Mouse (Mus musculus) heart, postnatal 10 days (tissue): Measurements from ENCODE around the gene Stim1. TPM values are rescaled to one million over a fixed set of nuclear protein-coding genes. Genes with fewer than 3 reads are reported as not detected.

Source experiments
- DNase-seq, 2 experiments: peaks; one replicate each; pipeline ENCODE4 v3.0.0; 2021
- intact Hi-C: fragments of 180-260 bp; cut with DNase I; formaldehyde crosslinking; loops from one replicate; pipeline ENCODE4 v1.15.1; 2025
- total RNA-seq, 2 experiments: library from RNA; stranded (reverse); gene quantifications; 2 replicates each; pipeline ENCODE4 v1.2.3; 2021

Stim1 gene
- total RNA-seq = 10 to 100 TPM; 23.4 to 30.7 TPM

- intact Hi-C loops = loop anchor here (1.0 kb wide), 2 partner anchors 71 to 150 kb away; no protein-coding TSS in a partner anchor
- DNase-seq = peak in 1 of 2 experiments; percentile 67
Measured at GRCm38 (mm10) chr7:102267601-102268394, at the start of gene Stim1. TSS of gene Stim1 (plus strand) at chr7:102267806.

- intact Hi-C loops = loop anchor here (2.0 kb wide), 1 partner anchor 29 kb away; no protein-coding TSS in a partner anchor
- no peak for DNase-seq
Measured at GRCm38 (mm10) chr7:102221899-102222298, 45.7 kb upstream of the Stim1 start.

- DNase-seq = peak; percentile 52 to 62
- intact Hi-C loops = loop anchor here (2.0 kb wide), 1 partner anchor 30 kb away; no protein-coding TSS in a partner anchor
Measured at GRCm38 (mm10) chr7:102222336-102222735, 45.3 kb upstream of the Stim1 start.

DNA sequence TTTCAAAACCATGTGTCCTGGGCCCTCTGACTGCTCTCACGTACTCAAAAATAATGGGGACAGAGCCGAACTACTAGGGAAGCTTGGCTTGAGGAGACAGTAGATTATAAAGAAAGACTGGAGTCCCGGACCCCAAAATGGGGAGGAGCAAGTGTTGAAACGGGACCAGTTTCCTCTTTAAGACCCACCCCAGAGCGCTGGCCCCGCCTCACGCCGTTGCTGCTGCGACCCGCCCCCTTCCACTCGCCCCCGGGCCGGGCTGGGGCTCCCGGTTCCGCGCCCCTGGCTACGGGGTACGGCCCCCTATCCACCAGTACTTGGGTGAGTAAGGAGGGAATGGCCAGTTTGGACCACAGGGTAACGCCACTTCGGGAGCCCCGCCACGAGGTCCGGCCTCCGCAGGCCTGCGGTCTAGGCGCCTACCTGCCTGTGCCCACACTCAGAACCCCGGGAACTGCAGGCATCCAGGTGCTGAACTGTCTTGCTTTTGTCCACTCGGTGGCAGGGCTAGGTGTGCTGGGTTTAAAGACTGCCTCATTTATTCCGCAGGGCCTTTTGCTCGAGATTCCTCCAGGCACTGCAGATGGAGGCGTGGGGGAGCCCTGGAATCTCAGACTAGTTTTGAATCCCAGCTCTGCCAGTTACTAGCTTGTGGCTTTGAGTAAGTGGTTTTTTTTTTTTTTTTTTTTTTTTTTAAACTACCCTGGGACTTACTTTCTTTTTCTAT lies 44.6 kb upstream of the Stim1 start:
- intact Hi-C loops = loop anchor here (2.0 kb wide), 1 partner anchor 30 kb away; no protein-coding TSS in a partner anchor
- peak; percentile 74 to 77 for DNase-seq

GRCm38 (mm10) chr7:102223883-102224738 lies 43.5 kb upstream of the Stim1 start:
- DNase-seq = peak; percentile 27 to 41
- intact Hi-C loops = loop anchor here (2.0 kb wide), 1 partner anchor 31 kb away; no protein-coding TSS in a partner anchor

DNA sequence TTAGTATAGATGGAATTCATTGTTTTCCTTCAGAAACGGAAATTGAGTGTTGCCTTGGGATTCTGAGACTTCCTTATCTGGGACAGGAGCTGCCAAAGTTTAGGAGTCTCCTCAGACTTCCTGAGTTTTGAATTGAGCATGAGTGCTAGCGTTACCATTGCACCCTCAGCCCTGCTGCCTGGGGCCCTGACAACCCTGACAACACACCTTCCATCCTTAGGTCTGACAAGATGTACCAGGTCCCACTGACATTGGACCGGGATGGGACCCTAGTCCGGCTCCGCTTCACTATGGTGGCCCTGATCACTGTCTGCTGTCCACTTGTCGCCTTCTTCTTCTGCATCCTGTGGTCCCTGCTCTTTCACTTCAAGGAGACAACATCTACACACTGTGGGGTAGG lies 41.6 kb upstream of the Stim1 start:
- no peak for DNase-seq
- intact Hi-C loops = loop anchor here (2.0 kb wide), 1 partner anchor 17 kb away; no protein-coding TSS in a partner anchor

- intact Hi-C loops = no loop called here
- DNase-seq = no peak
Measured at GRCm38 (mm10) chr7:102228049-102228670, 39.4 kb upstream of the Stim1 start.

DNA sequence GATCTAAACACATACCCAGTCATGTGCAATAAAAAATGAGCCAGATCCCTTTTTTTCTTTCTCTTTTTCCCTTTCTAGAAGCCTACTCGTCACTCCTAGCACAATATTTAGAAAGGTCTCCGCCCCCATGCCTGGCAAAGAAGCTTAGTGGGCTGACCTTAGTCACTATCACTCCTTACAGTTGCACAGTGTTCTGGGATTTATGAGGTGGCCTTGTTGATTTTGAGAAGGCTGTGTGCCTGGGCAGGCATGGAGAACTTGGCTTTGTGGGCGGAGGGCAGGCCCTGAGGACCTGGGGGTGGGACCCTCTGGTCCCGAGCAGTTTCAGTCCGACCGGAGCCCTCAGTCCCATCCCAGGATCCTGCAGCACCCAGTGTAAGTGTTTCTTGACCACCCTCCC lies 37.8 kb upstream of the Stim1 start:
- DNase-seq = no peak
- intact Hi-C loops = no loop called here

DNA sequence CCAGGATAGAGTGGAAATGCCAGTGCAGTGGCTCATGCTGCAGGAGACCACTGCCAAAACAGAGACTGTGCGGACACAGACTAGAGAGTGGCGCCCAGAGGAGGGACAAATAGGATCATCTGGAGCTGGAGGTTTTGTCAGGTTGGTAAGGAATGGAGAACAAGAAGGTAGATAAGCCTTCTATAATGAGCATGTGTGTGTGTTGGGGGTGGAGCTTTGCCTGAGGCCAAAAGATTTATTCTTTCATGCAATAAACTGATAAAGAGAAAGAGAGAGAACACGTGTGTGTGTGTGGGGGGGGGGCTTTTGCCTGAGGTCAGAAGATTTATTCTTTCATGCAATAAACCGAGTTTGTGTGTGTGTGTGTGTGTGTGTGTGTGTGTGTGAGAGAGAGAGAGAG lies 34.5 kb upstream of the Stim1 start:
- intact Hi-C loops = no loop called here
- DNase-seq = no peak

DNA sequence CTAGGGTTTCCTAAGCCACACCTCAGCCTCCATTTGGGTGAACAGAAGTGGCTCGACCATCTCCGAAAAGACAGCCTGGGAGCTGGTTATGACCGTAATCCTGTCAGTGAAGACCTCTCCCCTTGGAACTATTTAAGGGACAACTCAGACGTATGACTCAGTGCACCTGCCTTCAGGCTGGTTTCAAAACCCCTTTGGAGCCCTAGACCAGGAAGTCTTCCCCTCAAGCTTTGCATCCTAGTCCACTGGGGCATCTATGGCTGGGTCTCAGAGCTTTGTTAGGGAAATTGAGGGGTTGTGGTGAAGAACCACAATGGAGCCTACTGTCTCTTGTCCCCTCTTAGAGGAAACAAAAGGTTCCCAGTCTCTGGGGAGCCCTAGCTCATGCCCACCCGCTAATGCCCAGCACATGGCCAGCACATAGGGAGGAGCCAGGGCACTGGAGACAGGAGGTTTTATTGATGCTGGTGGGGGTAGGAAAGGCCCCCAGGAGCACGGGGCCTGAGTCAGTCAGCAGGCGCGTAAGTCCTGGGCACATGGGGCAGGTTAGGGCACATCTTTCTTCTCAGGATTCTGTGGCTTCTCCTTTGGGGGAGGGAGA lies 28.8 kb upstream of the Stim1 start:
- DNase-seq = no peak
- intact Hi-C loops = no loop called here

GRCm38 (mm10) chr7:102239591-102239990 lies 28.0 kb upstream of the Stim1 start:
- intact Hi-C loops = no loop called here
- no peak for DNase-seq

- intact Hi-C loops = loop anchor here (2.0 kb wide), 1 partner anchor 16 kb away; no protein-coding TSS in a partner anchor
- DNase-seq = no peak
Measured at GRCm38 (mm10) chr7:102242371-102242770, 25.2 kb upstream of the Stim1 start.

DNA sequence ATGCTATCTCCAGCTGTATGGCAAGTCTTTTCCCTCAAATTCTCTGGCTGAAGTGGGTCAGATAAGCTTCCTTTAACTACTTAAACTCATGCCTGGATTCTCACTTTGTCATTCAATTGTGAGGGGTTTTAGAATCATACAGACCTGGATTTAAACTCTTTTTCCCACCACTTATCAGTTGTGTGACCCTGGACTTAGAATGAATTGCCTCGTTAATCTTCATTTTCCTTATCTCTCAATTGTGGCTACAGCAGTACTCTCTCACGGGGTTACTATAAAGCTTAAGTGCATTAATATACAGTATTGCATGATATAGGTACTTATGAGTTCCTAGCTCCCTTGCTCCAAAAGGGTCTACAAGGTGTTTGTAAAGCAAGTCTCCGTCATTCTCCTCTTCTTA lies 24.7 kb upstream of the Stim1 start:
- no peak for DNase-seq
- intact Hi-C loops = loop anchor here (2.0 kb wide), 1 partner anchor 16 kb away; no protein-coding TSS in a partner anchor

- peak; percentile 40 to 42 for DNase-seq
- intact Hi-C loops = loop anchor here (2.0 kb wide), 1 partner anchor 17 kb away; no protein-coding TSS in a partner anchor
Measured at GRCm38 (mm10) chr7:102243870-102244269, 23.7 kb upstream of the Stim1 start.

DNA sequence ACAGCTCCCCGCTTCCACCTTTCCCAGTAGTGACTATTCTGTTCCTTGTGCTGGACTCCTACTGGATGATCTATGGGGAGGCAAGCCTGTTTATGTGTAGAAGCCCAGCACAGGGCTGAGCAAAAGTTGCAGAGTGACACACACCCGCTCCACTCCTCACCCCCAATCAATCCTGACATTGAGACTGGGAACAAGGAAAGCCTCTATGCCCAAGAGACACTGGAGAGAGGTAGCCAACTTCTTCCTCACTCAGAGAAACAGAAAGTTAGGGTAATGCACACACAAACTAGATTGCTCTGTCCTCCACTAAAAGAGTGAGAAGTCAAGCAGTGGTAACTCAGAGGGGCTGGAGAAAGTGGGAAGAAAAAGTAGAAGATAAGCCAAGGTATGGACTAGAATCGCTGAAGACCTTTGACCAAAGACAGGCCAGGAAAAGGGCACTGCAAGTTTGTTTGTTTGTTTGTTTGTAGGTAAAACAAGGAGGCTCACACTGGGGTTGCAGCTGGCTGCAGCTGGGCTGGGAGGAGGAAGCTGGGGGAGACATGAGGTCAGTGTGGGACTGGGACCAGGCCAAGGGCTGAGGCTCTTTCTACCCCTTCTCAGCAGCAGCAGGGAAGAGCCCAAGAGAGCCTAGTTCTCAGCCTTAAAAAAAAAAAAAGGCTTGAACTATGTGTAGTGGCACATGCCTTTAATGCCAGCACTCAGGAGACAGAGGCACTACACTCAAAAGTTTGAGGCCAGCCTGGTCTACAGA lies 22.6 kb upstream of the Stim1 start:
- DNase-seq = peak; percentile 72 to 78
- intact Hi-C loops = no loop called here

DNA sequence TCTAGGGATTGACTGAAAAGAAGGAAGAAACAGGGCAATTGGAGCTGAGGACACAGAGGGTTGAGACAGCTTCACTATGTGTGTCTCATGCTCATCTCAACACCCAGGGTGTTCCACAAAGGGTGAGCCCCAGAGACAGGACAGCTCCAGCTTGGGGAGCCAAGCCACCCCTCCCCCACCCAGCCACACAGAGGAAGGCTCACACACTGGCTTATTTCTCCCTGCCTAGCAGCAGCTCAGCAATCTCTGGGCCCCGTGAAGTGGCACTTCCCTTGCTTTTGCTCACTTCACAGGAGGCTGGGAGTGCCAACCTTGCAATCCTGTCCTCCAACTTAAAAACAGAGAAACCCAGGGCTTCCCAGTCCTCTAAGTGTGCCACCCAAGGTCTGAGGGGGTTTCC lies 21.8 kb upstream of the Stim1 start:
- intact Hi-C loops = no loop called here
- DNase-seq = peak; percentile 57 to 60

DNA sequence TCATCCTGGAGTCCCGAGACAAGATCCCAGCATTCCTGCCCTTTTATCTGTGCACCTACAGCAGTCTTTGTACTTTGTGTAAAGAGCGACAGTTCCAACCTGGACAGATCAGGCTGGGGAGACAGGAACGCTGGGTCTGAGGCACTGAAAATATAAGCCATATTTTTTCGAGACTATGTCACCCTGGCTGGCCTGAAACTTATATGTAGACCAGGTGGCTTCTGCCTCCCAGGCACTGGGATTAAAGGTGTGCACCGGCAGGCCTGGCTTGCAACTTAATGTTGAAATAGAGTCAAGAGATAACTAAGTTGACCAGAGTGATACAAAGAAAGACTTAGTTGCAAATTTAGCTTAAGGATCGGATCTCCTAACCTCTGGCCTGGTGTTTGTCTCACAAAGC lies 21.3 kb upstream of the Stim1 start:
- no peak for DNase-seq
- intact Hi-C loops = no loop called here

DNA sequence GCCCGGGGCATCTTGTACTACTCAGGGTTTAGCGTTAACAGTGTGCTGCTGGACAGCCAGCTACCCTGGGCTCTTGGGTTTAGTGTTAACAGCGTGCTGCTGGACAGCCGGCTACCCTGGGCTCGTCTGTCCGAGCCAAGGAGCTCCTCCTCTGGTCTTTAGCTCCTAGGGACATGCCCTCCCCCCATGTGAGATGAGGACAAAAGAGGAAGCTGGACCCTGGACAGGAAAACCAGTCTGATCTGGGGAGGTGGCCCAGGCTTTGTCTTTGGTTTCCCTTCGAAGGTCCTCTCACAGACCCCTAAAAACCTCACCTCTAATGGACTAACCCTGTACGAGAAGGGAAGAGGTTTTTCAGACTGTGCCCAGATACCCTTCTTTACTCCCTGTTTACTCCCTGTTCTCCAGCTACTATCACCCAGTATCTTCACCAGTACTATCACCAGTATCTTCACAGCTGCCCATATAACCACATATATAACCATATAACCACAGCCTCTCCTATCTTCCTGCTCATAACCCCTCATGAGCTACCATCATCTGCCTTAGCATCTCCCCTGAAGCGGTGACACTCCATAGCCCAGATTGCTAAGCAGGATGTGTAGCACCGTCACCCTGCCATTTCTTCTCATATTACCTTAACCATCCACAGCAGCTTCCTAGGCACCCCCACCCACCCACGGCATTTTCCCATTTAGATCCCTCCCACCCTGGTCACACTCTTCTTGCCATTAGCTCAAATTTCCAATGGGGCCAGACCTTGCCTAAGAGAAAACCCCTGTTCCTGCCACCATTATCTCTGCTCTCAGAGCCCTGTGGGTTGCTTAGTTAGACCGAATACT lies 20.4 kb upstream of the Stim1 start:
- peak; percentile 53 to 54 for DNase-seq
- intact Hi-C loops = no loop called here
